Mouse (Mus musculus) CH12.LX (cell line): ENCODE measurements around the gene Prr13. TPM values are rescaled to one million over a fixed set of nuclear protein-coding genes. Genes with fewer than 3 reads are reported as not detected.

ENCODE experiments used
- DNase-seq: peaks from one replicate; pipeline ENCODE4 v3.0.0-alpha.2; 2013; ENCODE audit errors: extremely low read depth
- H3K27ac ChIP-seq: 2 replicates; pipeline ENCODE4 v1.5.1; 2012; ENCODE audit warnings: low read depth, mild to moderate bottlenecking, control low read depth, moderate library complexity; ENCODE audit not compliant: insufficient read depth
- H3K27me3 ChIP-seq: replicated peaks from 2 replicates; pipeline ENCODE3; 2012; ENCODE audit warnings: inconsistent platforms
- H3K36me3 ChIP-seq, 2 experiments: replicated peaks in 1 of 2; 2 replicates each; pipeline versions ENCODE3 to v1.6.1; 2012; ENCODE audit warnings: inconsistent platforms in 1 of 2, low read length in 1 of 2, mild to moderate bottlenecking in 1 of 2, mixed read lengths in 1 of 2, moderate library complexity in 1 of 2; ENCODE audit not compliant: control insufficient read depth in 1 of 2, insufficient read depth in 1 of 2
- H3K4me1 ChIP-seq, 2 experiments: 2 replicates each; pipeline ENCODE4 v1.6.1; 2012; ENCODE audit warnings: inconsistent platforms in 1 of 2, moderate library complexity in 1 of 2; ENCODE audit not compliant: insufficient read depth in 2 of 2, control insufficient read depth in 1 of 2
- H3K4me2 ChIP-seq: 2 replicates; pipeline ENCODE4 v1.6.1; 2012; ENCODE audit warnings: low read depth, mild to moderate bottlenecking, control low read depth; ENCODE audit not compliant: poor library complexity, insufficient read depth, severe bottlenecking
- H3K4me3 ChIP-seq, 3 experiments: fragments of 150-350 bp in 1 of 3; sonication (generic) in 1 of 3; replicated peaks in 1 of 3; 2 replicates each; pipeline versions ENCODE3 to v1.5.1; 2011 to 2012; ENCODE audit warnings: low read depth in 2 of 3, low read length in 2 of 3, mild to moderate bottlenecking in 2 of 3, moderate library complexity in 2 of 3, control low read depth in 1 of 3, improper control_type of control experiment in 1 of 3, inconsistent platforms in 1 of 3, mixed read lengths in 1 of 3; ENCODE audit not compliant: poor library complexity in 1 of 3
- H3K79me2 ChIP-seq: replicated peaks from 2 replicates; pipeline ENCODE4 v1.6.1; 2012; ENCODE audit warnings: mild to moderate bottlenecking, moderate library complexity; ENCODE audit not compliant: control insufficient read depth, poor library complexity, insufficient read depth, severe bottlenecking; ENCODE audit errors: extremely low read depth
- H3K9ac ChIP-seq: 2 replicates; pipeline ENCODE4 v1.6.1; 2012; ENCODE audit warnings: low read depth, mild to moderate bottlenecking, control low read depth, moderate library complexity; ENCODE audit not compliant: insufficient read depth
- H3K9me3 ChIP-seq: replicated peaks from 2 replicates; pipeline ENCODE3; 2012; ENCODE audit warnings: low read length, inconsistent platforms, mixed read lengths
- E2F4 ChIP-seq: IDR thresholded peaks from 2 replicates; pipeline ENCODE4 v1.6.1; 2011; ENCODE audit warnings: low read depth, low read length, improper control_type of control experiment; ENCODE audit not compliant: insufficient replicate concordance
- EP300 ChIP-seq: IDR thresholded peaks from 2 replicates; pipeline ENCODE4 v1.6.1; 2011; ENCODE audit warnings: low read length, improper control_type of control experiment
- ETS1 ChIP-seq: conservative IDR thresholded peaks from 2 replicates; pipeline ENCODE4 v1.6.1; 2012; ENCODE audit warnings: low read depth, mild to moderate bottlenecking, inconsistent platforms, low read length, improper control_type of control experiment, moderate library complexity
- HCFC1 ChIP-seq: IDR thresholded peaks from 2 replicates; pipeline ENCODE4 v1.6.1; 2012; ENCODE audit warnings: low read depth, mild to moderate bottlenecking, inconsistent platforms, low read length, improper control_type of control experiment
- JUND ChIP-seq: conservative IDR thresholded peaks from 2 replicates; pipeline ENCODE4 v1.6.1; 2011; ENCODE audit warnings: low read depth, low read length, improper control_type of control experiment
- KAT2A ChIP-seq: IDR thresholded peaks from 2 replicates; pipeline ENCODE4 v1.6.1; 2012; ENCODE audit warnings: low read length, improper control_type of control experiment, inconsistent platforms; ENCODE audit not compliant: insufficient replicate concordance
- ZNF384 ChIP-seq: IDR thresholded peaks from 2 replicates; pipeline ENCODE4 v1.6.1; 2012; ENCODE audit warnings: low read depth, low read length, improper control_type of control experiment, inconsistent platforms
- dilution Hi-C: fragments of 300-500 bp; cut with MboI; formaldehyde crosslinking; loops from 2 replicates; pipeline ENCODE4 v1.14.3; 2020; ENCODE audit warnings: low sequenced_read_pairs; ENCODE audit not compliant: extremely low pct_unique_long_range_greater_than_20kb, extremely low pct_ligation_motif_present
- in situ Hi-C: fragments of 300-500 bp; cut with MboI; formaldehyde crosslinking; loops from 3 replicates; pipeline ENCODE4 v1.14.3; 2019; ENCODE audit warnings: low sequenced_read_pairs, low pct_ligation_motif_present, low pct_unique_long_range_greater_than_20kb, mixed read lengths
- polyA plus RNA-seq: library from polyadenylated mRNA; unstranded; fragments of >175 nt; gene quantifications from 2 replicates; pipeline ENCODE4 v1.2.1, GENCODE M21; 2012; ENCODE audit warnings: low read depth; ENCODE audit not compliant: insufficient read length
- total RNA-seq, 2 experiments: library from RNA; depleted of rRNA; stranded (reverse); fragments of 300-350 nt in 1 of 2; fragments of >200 nt in 1 of 2; gene quantifications; 2 replicates each; pipeline ENCODE4 v1.2.3; 2012 to 2014

Gene Prr13
- total and polyA plus RNA-seq, 3 experiments = 32.2 to 131 (median 36.4) TPM

- peaks cover 23 to 52% of the 10 kb centered on the region in 2 experiments for H3K36me3 ChIP-seq
- DNase-seq = no peak
- dilution Hi-C loops = no loop called here
- peak overlapping the region; percentile 14 for H3K27ac ChIP-seq
- no peaks in the 10 kb centered on the region for H3K27me3 ChIP-seq
- H3K79me2 ChIP-seq = peaks cover 69% of the 10 kb centered on the region
- H3K9me3 ChIP-seq = no peaks in the 10 kb centered on the region
- H3K9ac ChIP-seq = no peak overlapping the region
- no peak for TF ChIP-seq ZNF384
- peak overlapping the region in 2 of 3 experiments; percentile 5 to 15 for H3K4me3 ChIP-seq
- H3K4me2 ChIP-seq = peak overlapping the region; percentile 34; the same call in 1 of the 2 replicates
- in situ Hi-C loops = no loop called here
- H3K4me1 ChIP-seq = peaks cover 17 to 63% of the 10 kb centered on the region in 2 experiments
Measured at GRCm38 (mm10) chr15:102409286-102409685, 49.5 kb upstream of the Prr13 start.

- H3K4me1 ChIP-seq = peaks cover 17 to 64% of the 10 kb centered on the region in 2 experiments
Measured at GRCm38 (mm10) chr15:102411077-102411476, 47.8 kb upstream of the Prr13 start.

GRCm38 (mm10) chr15:102413687-102414086 lies 45.1 kb upstream of the Prr13 start:
- Histone ChIP-seq H3K9ac (no peak overlapping the region), H3K4me1 (peaks cover 8 to 54% of the 10 kb centered on the region in 2 experiments)
- in situ Hi-C loops (no loop called here), dilution Hi-C loops (no loop called here)
- no peak for DNase-seq
- TF ChIP-seq ZNF384 (peak; percentile 69), HCFC1 (no peak), KAT2A (no peak), ETS1 (no peak), E2F4 (no peak), EP300 (no peak)
- TF ChIP-seq, all 38 proteins: peak for 1
- H3K27ac ChIP-seq = no peak overlapping the region
- H3K36me3 ChIP-seq = peaks cover 15 to 58% of the 10 kb centered on the region in 2 experiments
- no peaks in the 10 kb centered on the region for H3K9me3 ChIP-seq
- no peak overlapping the region for H3K4me3 ChIP-seq
- peak overlapping the region; percentile 21; the same call in 1 of the 2 replicates for H3K4me2 ChIP-seq
- H3K27me3 ChIP-seq = no peaks in the 10 kb centered on the region
- peaks cover 96% of the 10 kb centered on the region for H3K79me2 ChIP-seq

More at GRCm38 (mm10) chr15:102411077-102411476, 47.8 kb upstream of the Prr13 start:
- peaks cover 87% of the 10 kb centered on the region for H3K79me2 ChIP-seq
- dilution Hi-C loops (no loop called here), in situ Hi-C loops (no loop called here)
- TF ChIP-seq ZNF384 (peak; percentile 90), JUND (no peak)
- H3K9me3 ChIP-seq = no peaks in the 10 kb centered on the region
- no peak for DNase-seq
- H3K4me2 ChIP-seq = peak overlapping the region; percentile 90
- no peak overlapping the region for H3K27ac ChIP-seq
- no peak overlapping the region for H3K4me3 ChIP-seq
- peak overlapping the region; percentile 50; the same call in 1 of the 2 replicates for H3K9ac ChIP-seq
- peaks cover 23 to 56% of the 10 kb centered on the region in 2 experiments for H3K36me3 ChIP-seq
- H3K27me3 ChIP-seq = no peaks in the 10 kb centered on the region
